Comparison of ENCODE assay signal across 12 mouse cellular contexts in genomic region chr1:62085995-62086394, GRCm38 (mm10).
A peak's percentile ranks its signal among the peaks of the same experiment; 100 is the strongest.
DNase-seq lines count a peak whose midpoint lies in the region; ATAC-seq and TF ChIP-seq lines count a peak whose summit lies in the region.
"Had no signal": no experiment of that assay in that cellular context is flagged by ENCODE, and none has a peak within 500 bp of the region (broad histone marks: within the 10 kb centered on the region; RNA-seq: fewer than 3 reads in every experiment).

No protein-coding gene starts in this region.

- no peaks in the 10 kb centered on the region for H3K36me3 ChIP-seq in stomach, embryonic 14.5 days (ENCODE audit: control insufficient read depth, insufficient read depth, low read length)
- H3K36me3 ChIP-seq in stomach, postnatal 0 days (ENCODE audit: control insufficient read depth, insufficient read depth, low read length) = no peaks in the 10 kb centered on the region
- H3K36me3 ChIP-seq in intestine, embryonic 14.5 days (ENCODE audit: control insufficient read depth, insufficient read depth, low read length) = no peaks in the 10 kb centered on the region
- H3K36me3 ChIP-seq in stomach, embryonic 15.5 days = no peaks in the 10 kb centered on the region
- H3K36me3 ChIP-seq: kidney, embryonic 15.5 days; limb, embryonic 15.5 days; lung, embryonic 15.5 days had no signal

- peak overlapping the region; percentile 4; the same call in 1 of the 2 replicates for H3K4me2 ChIP-seq in stomach, embryonic 14.5 days (replicated peaks; ENCODE audit: low read depth, low read length)
- H3K4me2 ChIP-seq in stomach, postnatal 0 days (replicated peaks; ENCODE audit: low read depth) = no peak overlapping the region
- peak overlapping the region; percentile 20; the same call in 1 of the 2 replicates for H3K4me2 ChIP-seq in intestine, embryonic 14.5 days (ENCODE audit: low read length)
- H3K4me2 ChIP-seq in stomach, embryonic 15.5 days = peak overlapping the region; percentile 11; the same call in 1 of the 2 replicates
- H3K4me2 ChIP-seq: kidney, embryonic 15.5 days; limb, embryonic 15.5 days; lung, embryonic 15.5 days had no signal

- no peak overlapping the region for H3K9ac ChIP-seq in stomach, embryonic 14.5 days (replicated peaks; ENCODE audit: low read depth, low read length)
- no peak overlapping the region for H3K9ac ChIP-seq in stomach, postnatal 0 days (ENCODE audit: low read length)
- no peak overlapping the region for H3K9ac ChIP-seq in intestine, embryonic 14.5 days (ENCODE audit: low read length)
- no peak overlapping the region for H3K9ac ChIP-seq in stomach, embryonic 15.5 days
- H3K9ac ChIP-seq: kidney, embryonic 15.5 days; limb, embryonic 15.5 days; lung, embryonic 15.5 days had no signal

- ATAC-seq in stomach, embryonic 14.5 days (ENCODE audit: insufficient number of reproducible peaks, insufficient read depth, low FRiP score, low read depth) = no peak
- no peak for ATAC-seq in stomach, postnatal 0 days (ENCODE audit: low FRiP score, low TSS enrichment)
- no peak for ATAC-seq in intestine, embryonic 14.5 days (replicated peaks; ENCODE audit: low FRiP score, low TSS enrichment, low read depth)
- no peak for ATAC-seq in stomach, embryonic 15.5 days (ENCODE audit: insufficient read depth, low FRiP score, low read depth)

- DNase-seq in stomach, postnatal 0 days (ENCODE audit: low spot score) = no peak
- peak; percentile 22 for DNase-seq in embryo, embryonic 11.5 days (ENCODE audit: low read depth, low spot score)
- DNase-seq in intestine, embryonic 14.5 days (ENCODE audit: low spot score) = no peak
- no peak for DNase-seq in cerebellum, adult 9-10 months
- DNase-seq in layer of hippocampus, postnatal 10 days (ENCODE audit: low spot score in 2 of 2) = no peak
- no peak for DNase-seq in gastrocnemius, postnatal 25 days
- DNase-seq: adrenal gland, postnatal 25 days had no signal

- no peak overlapping the region for H3K4me3 ChIP-seq in stomach, embryonic 14.5 days (ENCODE audit: low read depth, low read length)
- H3K4me3 ChIP-seq in stomach, postnatal 0 days (ENCODE audit: low read depth, low read length) = no peak overlapping the region
- H3K4me3 ChIP-seq in intestine, embryonic 14.5 days (ENCODE audit: low read depth, low read length) = no peak overlapping the region
- H3K4me3 ChIP-seq in stomach, embryonic 15.5 days (replicated peaks) = no peak overlapping the region
- H3K4me3 ChIP-seq: kidney, embryonic 15.5 days; limb, embryonic 15.5 days; lung, embryonic 15.5 days had no signal

- no peaks in the 10 kb centered on the region for H3K27me3 ChIP-seq in stomach, embryonic 14.5 days (ENCODE audit: control insufficient read depth, insufficient read depth, low read length)
- no peaks in the 10 kb centered on the region for H3K27me3 ChIP-seq in stomach, postnatal 0 days (ENCODE audit: control insufficient read depth, insufficient read depth, low read length)
- H3K27me3 ChIP-seq in intestine, embryonic 14.5 days (replicated peaks; ENCODE audit: control insufficient read depth, insufficient read depth, low read length) = no peaks in the 10 kb centered on the region
- no peaks in the 10 kb centered on the region for H3K27me3 ChIP-seq in stomach, embryonic 15.5 days (replicated peaks)
- H3K27me3 ChIP-seq: kidney, embryonic 15.5 days; limb, embryonic 15.5 days; lung, embryonic 15.5 days had no signal

- 8% methylated on average over 6 of the region's 6 CpGs for WGBS in stomach, embryonic 14.5 days
- 13% methylated on average over 6 of the region's 6 CpGs for WGBS in stomach, postnatal 0 days
- 7% methylated on average over 6 of the region's 6 CpGs for WGBS in intestine, embryonic 14.5 days
- WGBS in stomach, embryonic 15.5 days = 14% methylated on average over 6 of the region's 6 CpGs

- TF ChIP-seq EP300 in stomach, postnatal 0 days (optimal IDR thresholded peaks at IDR 0.05) = no peak

- peaks cover 11% of the 10 kb centered on the region; the same call in 1 of the 2 replicates for H3K4me1 ChIP-seq in stomach, embryonic 14.5 days (ENCODE audit: control insufficient read depth, insufficient read depth, low read length)
- no peaks in the 10 kb centered on the region for H3K4me1 ChIP-seq in stomach, postnatal 0 days (replicated peaks; ENCODE audit: control insufficient read depth, insufficient read depth)
- peaks cover 8% of the 10 kb centered on the region for H3K4me1 ChIP-seq in intestine, embryonic 14.5 days (replicated peaks; ENCODE audit: control insufficient read depth, insufficient read depth, low read length)
- H3K4me1 ChIP-seq in stomach, embryonic 15.5 days = no peaks in the 10 kb centered on the region
- H3K4me1 ChIP-seq: kidney, embryonic 15.5 days; limb, embryonic 15.5 days had no signal

- no peak for TF ChIP-seq CTCF in stomach, postnatal 0 days (IDR thresholded peaks at IDR 0.05; ENCODE audit: low read depth)

- no peak overlapping the region for H3K27ac ChIP-seq in stomach, embryonic 14.5 days (ENCODE audit: low read length)
- no peak overlapping the region for H3K27ac ChIP-seq in stomach, postnatal 0 days (replicated peaks)
- H3K27ac ChIP-seq in intestine, embryonic 14.5 days (ENCODE audit: low read depth) = no peak overlapping the region
- no peak overlapping the region for H3K27ac ChIP-seq in stomach, embryonic 15.5 days
- H3K27ac ChIP-seq: kidney, embryonic 15.5 days; limb, embryonic 15.5 days; lung, embryonic 15.5 days had no signal

- no peaks in the 10 kb centered on the region for H3K9me3 ChIP-seq in stomach, embryonic 14.5 days (ENCODE audit: control insufficient read depth, low read depth, low read length)
- no peaks in the 10 kb centered on the region for H3K9me3 ChIP-seq in stomach, postnatal 0 days (ENCODE audit: control insufficient read depth, low read length)
- no peaks in the 10 kb centered on the region for H3K9me3 ChIP-seq in intestine, embryonic 14.5 days (ENCODE audit: control insufficient read depth, low read length)
- no peaks in the 10 kb centered on the region for H3K9me3 ChIP-seq in stomach, embryonic 15.5 days
- H3K9me3 ChIP-seq: kidney, embryonic 15.5 days; limb, embryonic 15.5 days; lung, embryonic 15.5 days had no signal
